ENCODE assay signal across 8 mouse cellular contexts in the genomic region with DNA sequence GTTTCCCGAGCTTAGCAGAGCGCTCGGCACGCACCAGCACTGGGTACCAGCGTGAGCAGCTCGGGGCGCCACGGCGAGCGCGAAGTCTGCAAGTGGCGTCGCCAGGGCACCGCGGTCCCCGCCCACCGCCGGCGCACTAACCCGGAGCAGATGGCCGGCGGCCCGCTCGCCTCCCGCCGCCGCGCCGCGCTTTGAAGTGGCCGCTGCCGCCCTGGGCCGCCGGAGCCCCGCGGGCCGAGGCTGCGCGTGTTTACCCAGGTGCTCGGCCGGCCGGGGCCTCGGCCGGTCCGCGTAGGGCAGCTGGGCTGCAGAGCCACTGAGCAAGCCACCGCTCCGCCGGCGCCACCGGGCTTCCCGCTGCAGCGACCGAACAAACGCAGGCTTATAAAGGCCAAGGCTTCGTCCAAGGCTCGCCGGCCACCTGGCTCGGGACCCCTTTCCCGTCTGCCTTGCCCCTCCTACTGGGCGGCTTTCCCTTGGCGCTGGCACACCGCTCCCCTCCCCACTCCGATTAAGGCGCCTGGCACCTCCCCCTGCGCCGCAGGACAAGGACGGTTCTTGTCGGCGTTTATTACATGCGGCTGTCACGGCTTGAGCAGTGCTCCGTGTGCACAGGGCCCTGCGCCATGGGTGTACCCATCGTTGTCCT.
DNase-seq lines count a peak whose midpoint lies in the region; ATAC-seq and TF ChIP-seq lines count a peak whose summit lies in the region.

No protein-coding gene starts in this region.

- H3K4me2 ChIP-seq in kidney, embryonic 16.5 days (replicated peaks; ENCODE audit: low read depth, low read length) = peak overlapping the region; percentile 99
- peak overlapping the region; percentile 95 for H3K4me2 ChIP-seq in midbrain, embryonic 16.5 days (ENCODE audit: low read length)
- H3K4me2 ChIP-seq in stomach, embryonic 16.5 days (ENCODE audit: low read depth, low read length) = peak overlapping the region; percentile 99

- H3K9ac ChIP-seq in kidney, embryonic 16.5 days (replicated peaks; ENCODE audit: low read length) = peak overlapping the region; percentile 72
- peak overlapping the region; percentile 55 for H3K9ac ChIP-seq in liver, adult 2 months (ENCODE audit: low read depth, low read length)
- H3K9ac ChIP-seq in midbrain, embryonic 16.5 days (ENCODE audit: low read depth, low read length) = peak overlapping the region; percentile 84
- H3K9ac ChIP-seq in stomach, embryonic 16.5 days (ENCODE audit: low read length) = peak overlapping the region; percentile 75

- no peak for TF ChIP-seq POLR2A in liver, adult 2 months (IDR thresholded peaks at IDR 0.05; ENCODE audit: extremely low read depth, insufficient read depth, low read length)

- intact Hi-C loops in gastrocnemius, postnatal 14 days (cut with DNase I; ENCODE audit: low total_unique reads) = loop anchor here (10.0 kb wide), 1 partner anchor 161 kb away; no protein-coding TSS in a partner anchor

- DNase-seq in kidney, adult 18-20 months = peak; percentile 45
- DNase-seq in kidney, adult 11 months = no peak
- DNase-seq in embryo, embryonic 10 days (ENCODE audit: low spot score) = peak; percentile 87
- peak; percentile 43 for DNase-seq in gastrocnemius, postnatal 14 days
- DNase-seq in liver, adult 2 months (ENCODE audit: extremely low read depth, low read depth, low spot score) = peak; percentile 23

- 0 out of 2 replicates have a peak overlapping the region, but pooled peaks have one; percentile 4 for H3K27ac ChIP-seq in kidney, embryonic 16.5 days (ENCODE audit: low read length)
- no peak overlapping the region for H3K27ac ChIP-seq in liver, adult 2 months (replicated peaks; ENCODE audit: insufficient read depth, low read depth, low read length)
- peak overlapping the region; percentile 82 for H3K27ac ChIP-seq in midbrain, embryonic 16.5 days (ENCODE audit: low read length)
- H3K27ac ChIP-seq in stomach, embryonic 16.5 days (ENCODE audit: low read length) = no peak overlapping the region

- no peaks in the 10 kb centered on the region for H3K36me3 ChIP-seq in kidney, embryonic 16.5 days (ENCODE audit: insufficient read depth, low read length)
- no peaks in the 10 kb centered on the region for H3K36me3 ChIP-seq in liver, adult 2 months (ENCODE audit: control insufficient read depth, insufficient read depth, low read length)
- no peaks in the 10 kb centered on the region for H3K36me3 ChIP-seq in midbrain, embryonic 16.5 days (ENCODE audit: control insufficient read depth, insufficient read depth, low read length)
- no peaks in the 10 kb centered on the region for H3K36me3 ChIP-seq in stomach, embryonic 16.5 days (ENCODE audit: control insufficient read depth, insufficient read depth, low read length)

- H3K4me3 ChIP-seq in kidney, embryonic 16.5 days (ENCODE audit: low read length) = peak overlapping the region; percentile 57
- peak overlapping the region; percentile 57; the same call in 1 of the 2 replicates for H3K4me3 ChIP-seq in liver, adult 2 months (ENCODE audit: insufficient read depth, low read depth, low read length)
- H3K4me3 ChIP-seq in midbrain, embryonic 16.5 days (ENCODE audit: low read depth, low read length) = peak overlapping the region; percentile 66
- peak overlapping the region; percentile 60 for H3K4me3 ChIP-seq in stomach, embryonic 16.5 days (replicated peaks; ENCODE audit: low read length)

- H3K9me3 ChIP-seq in kidney, embryonic 16.5 days (ENCODE audit: low read length) = peaks cover 10% of the 10 kb centered on the region; the same call in 1 of the 2 replicates
- H3K9me3 ChIP-seq in midbrain, embryonic 16.5 days (replicated peaks; ENCODE audit: control insufficient read depth, low read length, poor library complexity, severe bottlenecking) = no peaks in the 10 kb centered on the region; the same call in 1 of the 2 replicates
- 0 out of 2 replicates have a peak, but pooled peaks cover 5% of the 10 kb centered on the region for H3K9me3 ChIP-seq in stomach, embryonic 16.5 days (replicated peaks; ENCODE audit: control insufficient read depth, low read length)

- H3K27me3 ChIP-seq in kidney, embryonic 16.5 days (ENCODE audit: insufficient read depth, low read length) = peaks cover 39% of the 10 kb centered on the region
- H3K27me3 ChIP-seq in liver, adult 2 months (ENCODE audit: control insufficient read depth, insufficient read depth, low read length) = peaks cover 3% of the 10 kb centered on the region; the same call in 1 of the 2 replicates
- H3K27me3 ChIP-seq in midbrain, embryonic 16.5 days (ENCODE audit: control insufficient read depth, insufficient read depth, low read depth, low read length) = peaks cover 5% of the 10 kb centered on the region; the same call in 1 of the 2 replicates
- peaks cover 55% of the 10 kb centered on the region for H3K27me3 ChIP-seq in stomach, embryonic 16.5 days (ENCODE audit: control insufficient read depth, insufficient read depth, low read length)

- under 1% methylated on average over 65 of the region's 75 CpGs for WGBS in kidney, embryonic 16.5 days
- WGBS in liver, adult 2 months = under 1% methylated on average over 75 of the region's 75 CpGs
- under 1% methylated on average over 73 of the region's 75 CpGs for WGBS in midbrain, embryonic 16.5 days
- under 1% methylated on average over 73 of the region's 75 CpGs for WGBS in stomach, embryonic 16.5 days

- H3K79me2 ChIP-seq in liver, adult 2 months (ENCODE audit: control insufficient read depth, insufficient read depth, low read length) = no peaks in the 10 kb centered on the region

- no peak for TF ChIP-seq CTCF in liver, adult 2 months (IDR thresholded peaks at IDR 0.05; ENCODE audit: low read depth, low read length)

- peaks cover 30% of the 10 kb centered on the region for H3K4me1 ChIP-seq in kidney, embryonic 16.5 days (ENCODE audit: insufficient read depth, low read length)
- H3K4me1 ChIP-seq in liver, adult 2 months (ENCODE audit: control insufficient read depth, insufficient read depth, low read length) = peaks cover 2% of the 10 kb centered on the region; the same call in 1 of the 2 replicates
- peaks cover 29% of the 10 kb centered on the region for H3K4me1 ChIP-seq in midbrain, embryonic 16.5 days (ENCODE audit: control insufficient read depth, insufficient read depth, low read length)
- peaks cover 24% of the 10 kb centered on the region for H3K4me1 ChIP-seq in stomach, embryonic 16.5 days (ENCODE audit: control insufficient read depth, insufficient read depth, low read length)

- peak; percentile 72 for ATAC-seq in kidney, embryonic 16.5 days (ENCODE audit: low FRiP score, low TSS enrichment)
- ATAC-seq in midbrain, embryonic 16.5 days = peak; percentile 71
- ATAC-seq in stomach, embryonic 16.5 days (ENCODE audit: insufficient read depth, low FRiP score) = peak; percentile 78; the same call in 1 of the 2 replicates

Comparison
In these comparisons a context has a peak if more than half of its experiments do, and no peak if none do; other contexts are left out.
1. H3K27ac ChIP-seq: peak in kidney, embryonic 16.5 days (single experiment) and midbrain, embryonic 16.5 days (single experiment); none in liver, adult 2 months (single experiment) and stomach, embryonic 16.5 days (single experiment).
2. Peak in every context shown above with its lines, with median percentiles within 50 percentile points of each other: ATAC-seq, H3K4me2 ChIP-seq, H3K4me3 ChIP-seq and H3K9ac ChIP-seq.